Mouse (Mus musculus) fat pad, adult 2 months (tissue): ENCODE measurements around the gene Tpra1.

Source experiments
- DNase-seq: peaks from one replicate; pipeline ENCODE4 v3.0.0-alpha.2; 2011; ENCODE audit warnings: low read depth, low spot score; ENCODE audit errors: extremely low read depth

The Tpra1 gene

DNA sequence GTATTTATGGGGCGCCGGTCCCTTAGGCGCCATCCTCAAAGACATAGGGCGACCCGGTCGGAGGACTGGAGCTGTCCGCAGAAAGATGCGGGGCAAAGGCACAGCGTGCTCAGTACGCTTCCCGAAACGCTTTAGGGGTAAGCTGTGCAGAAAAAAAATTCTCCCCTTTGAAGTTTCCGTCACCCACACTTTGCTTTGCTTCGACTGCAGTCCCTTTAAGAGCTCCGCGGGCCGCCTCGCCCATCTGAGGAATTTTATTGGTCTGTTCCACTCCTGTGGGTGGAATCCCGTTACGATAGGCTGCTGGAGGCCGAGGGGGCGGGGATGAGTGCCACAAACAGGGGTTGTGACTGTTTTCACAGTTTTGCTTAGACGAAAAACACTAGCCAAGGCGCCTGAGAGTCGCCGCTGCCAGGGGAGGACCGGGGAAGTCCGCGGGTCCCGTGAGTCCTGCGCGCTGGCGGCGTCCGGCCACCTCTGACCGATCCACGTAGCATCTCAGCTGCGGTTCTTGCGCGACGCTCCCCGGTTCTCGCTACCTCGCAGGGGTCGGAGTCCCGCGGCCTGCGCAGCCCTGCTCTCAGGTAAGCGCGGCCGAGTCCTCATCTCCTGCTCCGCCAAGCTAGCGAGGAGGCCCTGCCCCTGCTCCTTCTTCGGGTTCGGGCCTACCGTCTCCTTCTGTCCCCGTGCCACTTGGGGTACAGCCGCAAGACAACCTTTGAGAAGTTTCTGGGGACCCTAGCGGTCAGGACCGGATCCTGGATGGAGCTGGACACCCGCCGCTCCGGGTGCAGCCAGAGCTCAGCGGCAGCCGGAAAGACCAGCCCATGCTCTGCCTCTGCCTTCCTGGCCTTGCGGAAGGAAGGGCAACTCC lies at the start of gene Tpra1:
Tpra1 (plus strand) TSS at position 305 of the 874 bp plus-strand sequence.
- DNase-seq: no peak

DNA sequence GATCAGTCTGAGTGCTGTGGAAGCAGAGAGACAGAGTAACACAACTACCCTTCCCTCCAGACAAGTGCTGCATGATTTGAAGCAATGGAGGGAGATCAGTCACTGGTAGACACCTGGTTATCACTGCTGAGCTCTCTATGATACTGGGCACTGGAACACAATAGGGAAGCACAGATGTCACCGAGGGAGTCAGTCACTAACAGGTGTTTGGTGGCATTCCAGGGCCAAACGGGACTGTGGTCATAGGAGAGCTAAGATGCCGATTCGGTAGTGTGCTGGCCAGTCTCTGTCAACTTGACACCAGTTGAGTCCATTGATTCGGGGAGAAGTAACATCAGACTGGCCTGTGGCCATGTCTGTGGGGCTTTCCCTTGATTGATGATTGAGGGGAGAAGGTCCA lies 47.5 kb upstream of the Tpra1 start:
- no peak for DNase-seq

DNA sequence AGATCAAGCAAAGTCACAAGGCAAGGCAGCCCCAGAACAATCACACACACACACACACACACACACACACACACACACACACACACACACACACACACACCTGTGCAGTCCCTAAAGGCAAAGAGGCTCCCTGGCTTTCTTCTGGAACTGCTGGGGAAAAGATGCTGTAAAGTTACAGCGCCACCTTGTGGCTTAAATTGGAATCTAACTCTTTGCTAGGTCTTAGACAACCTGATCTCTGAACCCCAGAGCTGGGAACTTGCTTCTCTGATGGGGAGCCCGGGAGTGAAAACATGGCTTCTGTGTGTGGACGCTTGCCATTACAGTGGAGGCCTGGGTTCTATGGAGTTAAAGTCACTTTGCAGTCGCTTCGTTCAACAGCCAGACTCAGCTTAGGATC lies 46.4 kb upstream of the Tpra1 start:
- DNase-seq: no peak

DNA sequence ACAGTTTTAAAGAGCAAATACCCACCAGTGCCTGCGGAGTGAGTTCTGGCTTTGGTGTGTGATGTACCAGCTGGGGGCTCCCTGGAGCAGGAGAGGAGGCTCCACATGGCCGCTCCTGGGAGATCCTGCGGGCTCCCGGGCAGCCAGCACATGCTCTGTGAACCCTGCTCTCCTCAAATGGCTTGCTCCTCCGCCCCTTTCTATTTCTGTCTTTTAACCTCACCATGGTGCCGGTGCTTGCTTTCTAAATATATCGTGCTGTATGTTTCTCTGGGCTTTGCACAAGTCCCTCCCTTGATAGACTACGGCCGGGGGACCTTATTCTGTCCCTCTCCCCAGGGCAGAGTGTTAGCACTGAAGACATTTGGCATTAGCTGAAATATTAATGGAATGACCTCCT lies 44.8 kb upstream of the Tpra1 start:
- DNase-seq: no peak

DNA sequence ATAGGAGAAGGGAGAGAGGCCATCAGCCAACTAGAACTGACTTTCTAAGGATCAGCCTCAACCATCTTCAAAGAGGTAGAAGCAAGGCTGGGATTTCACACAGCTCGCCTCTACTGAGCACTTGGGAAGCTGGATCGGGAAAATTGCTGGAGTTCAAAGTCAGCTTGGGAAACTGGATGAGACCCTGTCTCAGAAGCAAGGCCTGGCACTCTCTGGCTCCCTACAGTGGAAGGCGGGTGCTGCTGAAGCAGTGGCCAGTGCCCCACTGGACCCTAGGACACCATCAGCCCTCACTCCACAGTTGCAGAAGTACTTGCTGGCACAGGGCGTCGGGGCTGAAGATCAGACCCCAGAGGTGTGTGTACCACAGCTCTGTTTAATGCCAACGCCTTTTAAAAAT lies 44.2 kb upstream of the Tpra1 start:
- no peak for DNase-seq

DNA sequence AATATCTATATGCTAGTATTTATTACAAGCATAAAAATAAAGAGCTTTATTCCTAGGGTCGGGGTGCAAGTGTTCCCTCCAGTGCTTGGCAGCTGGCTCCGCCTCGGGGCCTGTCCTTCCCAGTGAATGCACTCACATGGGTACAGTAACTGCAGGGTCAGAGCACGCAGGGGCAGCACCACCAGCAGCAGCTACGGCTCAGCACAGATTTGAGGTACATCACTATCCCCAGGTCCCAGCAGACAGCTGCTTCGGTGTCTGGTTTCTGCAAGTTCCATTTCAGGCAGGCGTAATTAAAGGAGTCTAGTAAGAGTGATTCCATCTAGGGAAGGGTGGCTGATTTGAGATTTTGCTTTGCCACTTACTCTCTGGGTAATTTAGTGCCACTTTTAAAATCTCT lies 43.7 kb upstream of the Tpra1 start:
- no peak for DNase-seq

DNA sequence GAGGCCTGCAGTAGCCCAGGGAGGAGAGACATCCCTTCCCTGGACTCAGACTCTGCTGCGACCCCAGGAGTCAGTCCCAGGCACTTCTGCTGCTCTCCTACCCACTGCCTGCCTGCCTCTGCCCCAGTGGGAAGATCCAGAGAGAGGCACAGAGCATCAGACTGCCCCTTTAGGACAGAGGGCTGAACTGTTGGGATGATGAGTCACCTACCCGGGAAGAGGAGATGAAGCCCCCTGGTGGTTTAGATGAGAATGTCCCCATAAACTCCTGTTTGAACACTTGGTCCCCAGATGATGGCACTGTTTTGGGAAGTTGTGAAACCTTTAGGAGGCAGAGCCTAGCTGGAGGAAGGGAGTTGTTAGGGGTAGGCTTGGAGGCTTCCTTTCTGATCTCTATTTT lies 41.1 kb upstream of the Tpra1 start:
- no peak for DNase-seq

DNA sequence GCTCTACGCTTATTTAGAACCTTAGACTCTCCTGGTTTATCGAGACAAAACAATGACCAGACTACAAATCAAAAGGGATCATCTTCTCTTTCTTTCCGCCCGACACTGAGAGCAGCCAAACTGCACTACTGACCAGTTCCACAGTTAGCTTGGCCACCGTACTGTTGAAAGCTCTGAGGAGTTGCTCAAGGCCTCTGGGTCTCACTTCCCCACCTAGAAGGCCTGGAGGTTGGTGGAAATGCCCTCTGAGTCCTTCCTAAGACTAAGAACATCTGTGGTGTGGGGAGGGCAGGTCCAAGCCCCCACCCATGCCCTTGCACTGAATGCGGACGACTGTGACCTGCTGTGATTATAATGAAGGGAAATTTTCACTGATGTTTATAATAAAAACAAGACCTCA lies 36.3 kb upstream of the Tpra1 start:
- DNase-seq: no peak

DNA sequence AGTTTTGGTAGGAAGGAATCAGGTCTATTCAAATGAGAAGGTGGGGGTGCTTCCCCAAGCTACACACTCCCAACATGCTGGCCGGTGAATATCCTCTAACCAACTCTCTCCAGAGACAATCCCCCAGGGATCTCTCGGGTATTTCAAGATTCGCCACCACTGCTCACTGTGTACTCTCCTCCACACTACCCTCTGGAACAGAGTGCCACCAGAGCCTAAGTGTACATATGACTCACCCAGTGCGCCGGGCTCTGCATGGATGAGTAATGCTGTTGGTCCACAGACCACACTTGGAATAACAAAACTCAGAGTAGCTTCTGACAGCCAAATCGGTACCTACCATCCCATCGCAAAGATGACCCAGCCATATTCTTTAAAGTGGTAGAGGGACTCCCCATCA lies 32.6 kb upstream of the Tpra1 start:
- DNase-seq: no peak

DNA sequence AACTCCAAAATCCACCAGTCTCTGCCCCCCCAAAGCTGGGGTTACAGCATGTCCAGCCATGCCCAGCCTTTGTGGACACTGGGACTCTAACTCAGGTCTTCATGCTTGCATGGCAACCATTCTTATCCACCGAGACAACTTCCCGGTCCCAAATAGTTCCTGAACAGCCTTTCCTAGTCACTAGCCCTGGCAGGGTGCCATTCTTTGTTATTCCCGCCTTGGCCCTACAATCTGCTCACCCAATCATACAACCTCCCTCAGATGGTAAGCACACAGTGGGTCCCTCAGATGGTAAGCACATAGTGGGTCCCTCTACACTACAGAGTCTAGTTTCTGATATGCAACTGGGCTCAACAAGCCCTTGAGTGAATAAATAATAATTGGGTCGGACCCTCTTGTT lies 31.5 kb upstream of the Tpra1 start:
- DNase-seq: no peak

DNA sequence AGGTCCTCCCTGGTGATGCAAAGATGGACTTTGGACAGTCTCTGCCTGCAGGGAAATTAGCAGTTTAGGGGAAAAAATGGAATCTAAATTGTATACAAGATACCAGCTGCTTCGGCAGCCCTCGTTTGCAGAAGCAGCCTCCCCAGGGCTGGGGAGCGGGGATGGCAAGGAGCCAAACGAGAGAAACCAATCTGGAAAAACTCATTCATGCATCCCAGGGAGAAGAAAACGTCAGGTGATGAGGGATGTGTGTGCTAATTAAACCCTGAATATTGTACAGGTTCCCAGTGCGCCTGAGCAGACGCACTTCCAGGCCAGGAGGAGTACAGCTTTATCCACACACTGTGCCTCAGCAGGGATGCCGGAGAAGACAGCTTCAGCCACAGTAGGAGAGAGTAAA lies 30.5 kb upstream of the Tpra1 start:
- no peak for DNase-seq

DNA sequence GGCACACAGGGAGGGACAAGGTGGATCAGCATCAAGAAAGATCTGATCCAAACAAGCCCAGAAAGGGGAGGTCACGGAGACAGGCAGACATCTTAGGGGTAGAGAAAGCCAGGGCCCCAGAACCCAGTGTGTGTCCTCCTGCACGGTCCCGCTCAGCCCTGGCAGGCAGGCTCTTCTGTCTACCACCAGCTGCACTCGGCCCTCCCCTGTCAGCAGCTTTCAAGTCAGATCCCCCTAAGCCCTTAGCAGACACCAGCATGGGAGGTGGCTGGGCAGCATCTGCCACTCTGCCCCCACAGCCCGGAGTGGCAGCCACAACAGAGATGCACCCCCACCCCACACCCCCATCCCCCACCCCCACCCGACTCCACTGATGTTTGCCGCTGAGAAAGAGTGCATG lies 29.2 kb upstream of the Tpra1 start:
- no peak for DNase-seq

DNA sequence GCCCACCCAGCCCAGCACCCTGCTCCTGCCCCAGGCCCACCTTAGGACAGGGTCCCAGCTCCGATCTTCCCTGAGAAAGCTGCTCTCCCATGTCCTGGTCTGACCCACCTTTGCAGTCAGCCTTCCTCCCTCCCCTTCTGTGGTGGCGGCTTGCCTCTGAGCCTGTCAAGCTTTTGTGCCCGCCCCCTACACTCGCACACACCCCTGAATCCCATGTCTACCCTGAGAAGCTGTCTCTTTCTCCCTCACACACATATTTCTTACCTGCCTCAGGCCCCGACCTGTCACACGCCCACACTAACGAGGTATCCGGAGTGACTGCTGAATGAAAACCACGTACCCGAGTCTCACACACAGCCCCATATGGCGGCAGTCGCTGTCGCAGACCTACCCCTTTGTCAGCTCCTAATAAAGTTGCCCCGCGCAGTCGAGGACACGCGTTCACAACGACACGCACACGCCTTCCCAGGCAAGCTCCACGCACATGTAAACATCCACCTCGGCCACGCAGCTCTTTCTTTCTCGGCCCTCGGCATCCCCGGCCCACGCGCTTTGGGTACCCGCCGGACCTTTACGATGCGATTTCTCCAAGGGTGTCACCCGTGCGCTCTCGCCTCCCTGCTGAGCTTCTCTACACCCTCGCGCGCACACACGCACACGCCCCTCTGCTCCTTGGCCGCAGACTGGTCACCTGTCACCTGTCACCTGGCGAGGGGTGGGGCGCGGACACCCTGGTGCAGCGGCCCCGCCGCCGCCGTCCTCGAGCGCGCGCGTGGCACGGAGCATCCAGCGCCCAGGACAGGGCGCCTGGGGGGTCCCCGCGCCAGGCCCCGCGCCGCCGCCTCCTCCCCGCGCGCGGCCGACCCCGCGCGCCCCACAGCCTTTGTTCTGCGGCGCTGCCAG lies 27.8 kb upstream of the Tpra1 start:
- DNase-seq: no peak

DNA sequence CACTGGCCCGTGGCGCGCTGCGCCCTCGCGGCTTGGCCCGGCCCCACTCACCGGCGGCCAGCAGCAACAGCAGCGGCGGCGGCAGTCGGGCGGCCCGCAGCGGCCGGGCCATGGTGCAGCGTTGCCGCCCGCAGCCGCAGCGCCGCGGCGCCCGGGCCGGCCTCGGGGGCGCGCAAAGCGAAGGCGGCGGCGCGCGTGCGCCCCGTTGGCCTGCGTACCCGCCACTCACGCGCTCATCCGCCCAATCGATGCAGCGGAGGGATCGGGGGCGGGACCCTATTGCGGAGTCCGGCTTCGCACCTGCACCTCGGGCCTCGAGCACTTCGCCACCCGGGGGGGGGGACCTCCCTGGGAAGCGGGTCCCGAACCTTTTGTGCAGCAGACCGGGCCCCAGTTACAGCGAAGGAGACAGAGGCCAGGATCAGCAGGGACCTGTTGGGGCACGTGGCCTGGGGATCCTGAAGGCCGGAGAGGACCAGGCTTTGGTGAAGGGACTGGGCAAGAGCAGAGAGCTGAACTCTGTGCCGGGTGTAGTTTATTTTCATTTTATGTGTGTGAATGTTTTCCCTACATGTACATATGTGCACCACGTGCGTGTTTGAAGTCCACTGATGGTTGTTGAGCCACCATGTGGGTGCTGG lies 27.1 kb upstream of the Tpra1 start, which contains the start of gene Podxl2:
Podxl2 (minus strand) TSS at position 177 of the 641 bp plus-strand sequence.
- no peak for DNase-seq

DNA sequence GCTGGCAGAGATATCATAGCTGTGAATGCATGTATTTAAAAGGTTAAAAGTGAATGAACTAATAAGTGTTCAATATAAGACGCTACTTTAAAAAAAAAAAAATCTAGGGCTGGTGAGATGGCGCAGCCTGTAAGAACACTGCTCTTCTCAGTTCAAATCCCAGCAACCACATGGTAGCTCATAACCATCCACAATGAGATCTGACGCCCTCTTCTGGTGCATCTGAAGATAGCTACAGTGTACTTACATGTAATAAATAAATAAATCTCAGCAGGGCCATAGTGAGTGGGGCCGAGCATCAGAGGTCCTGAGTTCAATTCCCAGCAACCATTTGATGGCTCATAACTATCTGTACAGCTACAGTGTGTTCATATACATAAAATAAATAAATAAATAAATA lies 22.6 kb upstream of the Tpra1 start:
- DNase-seq: no peak

DNA sequence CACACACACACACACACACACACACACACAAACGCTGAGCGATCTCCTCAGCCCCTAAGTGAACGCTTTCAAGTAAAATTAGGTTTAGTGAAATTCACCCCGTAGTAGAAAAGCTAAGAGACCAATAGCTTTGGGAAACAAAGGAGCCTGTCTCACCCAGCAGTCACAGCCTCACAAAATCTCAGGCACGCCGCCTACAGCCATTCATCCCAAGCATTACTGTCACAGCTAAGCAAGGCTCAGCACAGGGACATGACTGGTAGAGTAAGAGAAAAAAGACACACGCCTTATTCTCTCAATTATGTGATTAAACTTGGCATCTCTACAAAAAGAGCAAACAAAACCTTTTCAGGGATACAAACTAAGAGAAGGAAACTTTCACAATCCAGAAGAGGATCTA lies 20.7 kb upstream of the Tpra1 start:
- DNase-seq: no peak

DNA sequence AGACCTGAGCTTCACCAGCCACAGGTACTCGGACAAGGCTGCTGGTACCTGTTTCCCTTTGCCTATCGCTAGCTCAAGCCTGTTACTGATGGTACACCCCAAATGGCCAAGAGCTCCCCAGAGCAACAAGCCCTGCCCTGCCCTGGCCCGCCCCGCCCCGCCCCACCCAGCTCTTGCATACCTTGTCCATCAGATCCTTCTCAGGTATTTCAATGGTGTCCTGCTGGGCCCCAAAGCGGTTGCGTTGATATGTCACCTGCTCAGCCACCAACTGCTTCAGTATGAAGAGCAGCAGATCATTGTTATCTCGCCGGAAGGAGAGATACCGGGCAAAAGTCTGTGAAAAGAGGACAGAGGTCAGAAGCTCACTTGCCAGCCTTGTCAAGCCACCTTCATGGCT lies 17.9 kb upstream of the Tpra1 start:
- DNase-seq: no peak

DNA sequence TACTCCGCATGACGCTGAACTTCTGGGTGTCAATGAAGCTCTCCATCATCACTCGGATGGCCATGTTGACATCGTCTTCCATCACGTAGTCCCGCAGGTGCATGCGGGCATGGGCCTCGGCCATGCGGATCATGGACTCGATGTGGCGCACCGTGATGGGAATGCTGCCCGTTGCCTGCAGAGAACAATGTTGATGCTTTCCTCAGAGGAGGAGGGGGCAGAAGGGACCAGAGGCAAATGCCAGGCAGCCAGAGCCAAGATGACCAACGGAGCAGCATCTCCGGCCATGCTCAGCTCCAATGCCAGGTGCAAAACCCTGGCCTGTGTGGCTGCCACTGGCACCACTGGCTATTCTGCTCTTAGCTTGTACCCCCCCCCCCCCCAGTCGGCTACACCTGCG lies 17.4 kb upstream of the Tpra1 start:
- no peak for DNase-seq

DNA sequence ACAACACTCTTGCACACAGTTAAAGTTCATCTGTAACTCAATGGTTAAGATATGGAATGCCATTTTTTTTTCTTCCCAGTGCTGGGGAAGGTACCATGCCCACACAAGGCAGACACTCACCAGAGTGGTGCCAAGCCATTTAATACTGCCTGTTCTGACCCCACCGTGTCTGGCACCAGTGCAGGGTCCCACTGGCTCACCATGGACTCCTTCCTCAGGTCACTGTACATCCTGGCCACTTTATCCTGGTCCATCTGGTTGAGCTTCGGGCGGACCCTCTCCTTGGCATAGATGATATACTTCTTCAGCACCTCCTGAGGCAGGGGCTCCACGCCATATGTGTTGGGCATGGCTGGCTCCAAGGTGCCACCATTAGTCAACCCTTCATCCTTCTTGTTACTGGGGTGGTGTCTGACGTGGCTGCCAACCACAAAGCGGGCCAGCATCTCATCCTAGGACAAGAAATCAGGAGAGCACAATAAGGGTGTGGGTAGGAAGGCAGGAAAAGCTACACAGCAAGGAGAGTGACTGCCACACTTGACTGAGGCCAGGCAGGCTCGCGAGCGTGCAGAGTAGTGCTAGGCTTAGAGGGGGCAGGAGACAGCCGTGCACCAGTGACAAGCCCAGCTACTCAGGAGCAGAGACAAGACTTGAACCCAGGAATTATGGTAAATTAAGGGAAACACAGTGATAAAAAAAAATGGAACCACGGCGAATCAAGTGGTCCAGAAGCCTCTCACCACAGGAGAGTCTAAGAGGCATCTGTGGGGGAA lies 16.2 kb upstream of the Tpra1 start:
- DNase-seq: no peak

DNA sequence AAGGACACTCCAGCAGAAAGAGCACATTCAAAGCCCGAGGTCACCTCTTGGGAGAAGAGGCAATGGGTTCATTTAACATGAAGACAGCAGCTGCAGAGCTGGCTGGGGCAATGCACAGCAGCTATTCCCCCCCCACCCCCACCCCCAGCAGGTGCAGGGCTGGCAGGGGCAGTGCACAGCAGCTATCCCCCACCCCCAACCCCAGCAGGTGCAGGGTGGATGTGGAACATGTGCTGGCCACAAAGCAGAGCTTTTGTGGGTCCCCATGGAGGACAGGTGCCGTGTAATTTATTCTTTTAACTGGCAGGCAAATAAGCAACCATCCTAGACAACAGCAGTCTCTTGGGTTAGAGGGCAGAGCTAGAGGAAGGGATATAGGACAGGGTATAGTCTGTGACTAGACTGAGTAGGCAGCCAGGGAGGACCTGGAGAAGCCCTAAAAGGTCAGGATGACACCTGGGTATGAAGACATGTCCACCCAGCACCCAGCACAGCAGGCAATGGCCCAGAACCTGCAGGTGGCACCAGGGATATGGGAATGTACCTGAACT lies 15.6 kb upstream of the Tpra1 start:
- DNase-seq: no peak
